In genomic region chr2:147979660-147980364, GRCm38 (mm10) we compare ENCODE assay signal across 31 mouse cellular contexts.
A peak's percentile ranks its signal among the peaks of the same experiment; 100 is the strongest.
DNase-seq lines count a peak whose midpoint lies in the region; ATAC-seq and TF ChIP-seq lines count a peak whose summit lies in the region.
"Had no signal": no experiment of that assay in that cellular context is flagged by ENCODE, and none has a peak within 500 bp of the region (broad histone marks: within the 10 kb centered on the region; RNA-seq: fewer than 3 reads in every experiment).

No protein-coding gene starts in this region.

- no peak overlapping the region for H3K9ac ChIP-seq in kidney, postnatal 0 days (ENCODE audit: low read depth, low read length)
- no peak overlapping the region for H3K9ac ChIP-seq in lung, embryonic 16.5 days (ENCODE audit: low read length)
- H3K9ac ChIP-seq in liver, embryonic 12.5 days, result no peak overlapping the region
- H3K9ac ChIP-seq in liver, embryonic 15.5 days, result no peak overlapping the region
- H3K9ac ChIP-seq: embryonic facial prominence, embryonic 13.5 days; forebrain, embryonic 15.5 days; heart, embryonic 12.5 days; hindbrain, embryonic 14.5 days; midbrain, embryonic 12.5 days; neural tube, embryonic 15.5 days; stomach, embryonic 15.5 days had no signal

- no peak overlapping the region for H3K4me2 ChIP-seq in kidney, postnatal 0 days (ENCODE audit: low read length)
- H3K4me2 ChIP-seq in lung, embryonic 16.5 days (ENCODE audit: low read depth, low read length), result no peak overlapping the region
- H3K4me2 ChIP-seq in liver, embryonic 12.5 days, result no peak overlapping the region
- no peak overlapping the region for H3K4me2 ChIP-seq in liver, embryonic 15.5 days
- H3K4me2 ChIP-seq: embryonic facial prominence, embryonic 13.5 days; forebrain, embryonic 15.5 days; heart, embryonic 12.5 days; hindbrain, embryonic 14.5 days; midbrain, embryonic 12.5 days; neural tube, embryonic 15.5 days; stomach, embryonic 15.5 days had no signal

- TF ChIP-seq CTCF in kidney, postnatal 0 days (IDR thresholded peaks at IDR 0.05; ENCODE audit: low read depth), result no peak
- no peak for TF ChIP-seq CTCF in lung, adult 2 months (IDR thresholded peaks at IDR 0.05; ENCODE audit: insufficient read depth, low read length)

- H3K4me1 ChIP-seq in kidney, postnatal 0 days (replicated peaks; ENCODE audit: insufficient read depth, low read length), result no peaks in the 10 kb centered on the region
- H3K4me1 ChIP-seq in lung, embryonic 16.5 days (replicated peaks; ENCODE audit: control insufficient read depth, insufficient read depth, low read length), result peaks cover 10% of the 10 kb centered on the region
- H3K4me1 ChIP-seq in lung, adult 2 months (ENCODE audit: control insufficient read depth, insufficient read depth, low read length), result no peaks in the 10 kb centered on the region; the same call in 1 of the 2 replicates
- peaks cover 6% of the 10 kb centered on the region; the same call in 1 of the 2 replicates for H3K4me1 ChIP-seq in liver, embryonic 12.5 days
- 0 out of 2 replicates have a peak, but pooled peaks cover 8% of the 10 kb centered on the region for H3K4me1 ChIP-seq in liver, embryonic 15.5 days (replicated peaks)
- H3K4me1 ChIP-seq: embryonic facial prominence, embryonic 13.5 days; heart, embryonic 12.5 days; megakaryocyte, embryonic 14.5 days; neural tube, embryonic 15.5 days; stomach, embryonic 15.5 days had no signal

- no peaks in the 10 kb centered on the region for H3K9me3 ChIP-seq in kidney, postnatal 0 days (replicated peaks; ENCODE audit: low read length)
- no peaks in the 10 kb centered on the region for H3K9me3 ChIP-seq in lung, embryonic 16.5 days (ENCODE audit: control insufficient read depth, low read length)
- no peaks in the 10 kb centered on the region for H3K9me3 ChIP-seq in liver, embryonic 12.5 days (replicated peaks)
- no peaks in the 10 kb centered on the region for H3K9me3 ChIP-seq in liver, embryonic 15.5 days (replicated peaks)
- H3K9me3 ChIP-seq: embryonic facial prominence, embryonic 13.5 days; forebrain, embryonic 10.5 days; forebrain, embryonic 15.5 days; heart, embryonic 12.5 days; megakaryocyte, embryonic 14.5 days; midbrain, embryonic 12.5 days; neural tube, embryonic 15.5 days; stomach, embryonic 15.5 days had no signal

- 67% methylated on average over 4 of the region's 4 CpGs for WGBS in kidney, postnatal 0 days
- WGBS in lung, embryonic 16.5 days, result 68% methylated on average over 4 of the region's 4 CpGs
- 76% methylated on average over 4 of the region's 4 CpGs for WGBS in lung, adult 2 months
- WGBS in liver, embryonic 12.5 days (ENCODE audit: insufficient replicate concordance), result 66% methylated on average over 4 of the region's 4 CpGs
- WGBS in liver, embryonic 15.5 days (ENCODE audit: insufficient replicate concordance), result 57% methylated on average over 4 of the region's 4 CpGs

- H3K27ac ChIP-seq in kidney, postnatal 0 days, result no peak overlapping the region
- H3K27ac ChIP-seq in lung, embryonic 16.5 days (ENCODE audit: low read length), result peak overlapping the region; percentile 66
- H3K27ac ChIP-seq in liver, embryonic 12.5 days, result 0 out of 2 replicates have a peak overlapping the region, but pooled peaks have one; percentile 12
- H3K27ac ChIP-seq in liver, embryonic 15.5 days (replicated peaks), result peak overlapping the region; percentile 45; the same call in 1 of the 2 replicates
- H3K27ac ChIP-seq: embryonic facial prominence, embryonic 13.5 days; forebrain, embryonic 10.5 days; forebrain, embryonic 15.5 days; hindbrain, embryonic 14.5 days; layer of hippocampus, adult 2 months; left cerebral cortex, adult 2 months; midbrain, embryonic 12.5 days; neural tube, embryonic 15.5 days; stomach, embryonic 15.5 days had no signal

- no peak for DNase-seq in kidney, postnatal 0 days (ENCODE audit: low spot score)
- DNase-seq in kidney, adult 8-10 months, result no peak
- no peak for DNase-seq in lung, adult 2 months
- DNase-seq in urinary bladder, postnatal 4 days (ENCODE audit: low spot score in 2 of 2), result no peak
- DNase-seq: adrenal gland, postnatal 25 days; B cell, adult 2 months; cerebellum, adult 18-20 months; cerebellum, postnatal 36 days; gastrocnemius, postnatal 25 days; heart, adult 18-20 months; heart, postnatal 4 days; kidney, postnatal 25 days; retina, postnatal 1 day; right cerebral cortex, postnatal 25 days; thymus, adult 18-20 months; thymus, postnatal 25 days had no signal

- H3K27me3 ChIP-seq in kidney, postnatal 0 days (ENCODE audit: insufficient read depth, low read length), result no peaks in the 10 kb centered on the region
- H3K27me3 ChIP-seq in lung, embryonic 16.5 days (ENCODE audit: control insufficient read depth, insufficient read depth, low read depth, low read length), result no peaks in the 10 kb centered on the region
- H3K27me3 ChIP-seq in liver, embryonic 12.5 days (replicated peaks), result no peaks in the 10 kb centered on the region
- no peaks in the 10 kb centered on the region for H3K27me3 ChIP-seq in liver, embryonic 15.5 days
- H3K27me3 ChIP-seq: embryonic facial prominence, embryonic 13.5 days; forebrain, embryonic 15.5 days; heart, embryonic 12.5 days; stomach, embryonic 15.5 days had no signal

- 0 out of 2 replicates have a peak, but pooled peaks have one; percentile 25 for ATAC-seq in kidney, postnatal 0 days (replicated peaks; ENCODE audit: low FRiP score, low read depth)
- no peak for ATAC-seq in lung, embryonic 16.5 days (ENCODE audit: low read depth)
- peak; percentile 43 for ATAC-seq in liver, embryonic 12.5 days
- peak; percentile 45; the same call in 1 of the 2 replicates for ATAC-seq in liver, embryonic 15.5 days (ENCODE audit: insufficient read depth)
- ATAC-seq: forebrain, embryonic 15.5 days; intestine, postnatal 0 days had no signal

- no peaks in the 10 kb centered on the region for H3K36me3 ChIP-seq in kidney, postnatal 0 days (ENCODE audit: insufficient read depth, low read length)
- no peaks in the 10 kb centered on the region for H3K36me3 ChIP-seq in lung, embryonic 16.5 days (ENCODE audit: control insufficient read depth, insufficient read depth, low read length)
- H3K36me3 ChIP-seq in liver, embryonic 12.5 days, result no peaks in the 10 kb centered on the region
- no peaks in the 10 kb centered on the region for H3K36me3 ChIP-seq in liver, embryonic 15.5 days (replicated peaks)
- H3K36me3 ChIP-seq: embryonic facial prominence, embryonic 13.5 days; forebrain, embryonic 10.5 days; forebrain, embryonic 15.5 days; heart, embryonic 12.5 days; midbrain, embryonic 12.5 days; neural tube, embryonic 15.5 days; stomach, embryonic 15.5 days had no signal

- H3K4me3 ChIP-seq in kidney, postnatal 0 days (replicated peaks; ENCODE audit: low read depth, low read length), result no peak overlapping the region
- H3K4me3 ChIP-seq in lung, embryonic 16.5 days (ENCODE audit: low read length), result no peak overlapping the region
- H3K4me3 ChIP-seq in lung, adult 2 months (replicated peaks; ENCODE audit: extremely low read depth, low read depth, low read length), result no peak overlapping the region
- H3K4me3 ChIP-seq in liver, embryonic 12.5 days, result no peak overlapping the region
- H3K4me3 ChIP-seq in liver, embryonic 15.5 days (replicated peaks), result no peak overlapping the region
- H3K4me3 ChIP-seq: embryonic facial prominence, embryonic 13.5 days; forebrain, embryonic 10.5 days; forebrain, embryonic 15.5 days; heart, embryonic 12.5 days; layer of hippocampus, adult 2 months; left cerebral cortex, adult 2 months; megakaryocyte, embryonic 14.5 days; midbrain, embryonic 12.5 days; neural tube, embryonic 15.5 days; stomach, embryonic 15.5 days had no signal

- no peak for TF ChIP-seq POLR2A in lung, adult 2 months (IDR thresholded peaks at IDR 0.05; ENCODE audit: borderline replicate concordance, extremely low read depth, low read depth, low read length)
